Mouse (Mus musculus): Measurements from ENCODE around the gene Fcgr2b.
"Not testable (repeated sequence)": the region's sequence is repeated elsewhere in the genome, so short reads cannot be mapped to it uniquely, and the experiment has no call there.

Fcgr2b gene

DNA sequence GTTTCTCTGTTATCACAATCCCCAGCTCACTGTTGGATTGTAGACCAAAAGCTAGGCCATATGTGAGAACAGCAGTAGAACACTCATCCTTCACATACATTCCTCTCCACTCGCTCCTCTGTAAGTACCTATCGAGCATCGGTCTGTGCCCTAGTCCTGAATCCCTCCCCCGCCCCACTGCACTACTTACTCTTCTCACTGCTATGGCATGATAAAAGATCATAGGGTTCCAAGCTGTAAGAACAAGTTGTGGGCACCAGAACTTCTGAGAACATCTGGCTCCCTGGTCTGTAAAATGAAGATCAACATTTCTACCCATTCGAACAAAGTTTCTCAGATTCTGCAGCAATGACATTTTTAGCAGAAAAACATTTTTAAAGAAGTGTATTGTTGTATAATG lies at the start of gene Fcgr2b:
Fcgr2b (minus strand) TSS at position 101 of the 400 bp plus-strand sequence.
- no peak for DNase-seq (ENCODE audit: low spot score)

DNA sequence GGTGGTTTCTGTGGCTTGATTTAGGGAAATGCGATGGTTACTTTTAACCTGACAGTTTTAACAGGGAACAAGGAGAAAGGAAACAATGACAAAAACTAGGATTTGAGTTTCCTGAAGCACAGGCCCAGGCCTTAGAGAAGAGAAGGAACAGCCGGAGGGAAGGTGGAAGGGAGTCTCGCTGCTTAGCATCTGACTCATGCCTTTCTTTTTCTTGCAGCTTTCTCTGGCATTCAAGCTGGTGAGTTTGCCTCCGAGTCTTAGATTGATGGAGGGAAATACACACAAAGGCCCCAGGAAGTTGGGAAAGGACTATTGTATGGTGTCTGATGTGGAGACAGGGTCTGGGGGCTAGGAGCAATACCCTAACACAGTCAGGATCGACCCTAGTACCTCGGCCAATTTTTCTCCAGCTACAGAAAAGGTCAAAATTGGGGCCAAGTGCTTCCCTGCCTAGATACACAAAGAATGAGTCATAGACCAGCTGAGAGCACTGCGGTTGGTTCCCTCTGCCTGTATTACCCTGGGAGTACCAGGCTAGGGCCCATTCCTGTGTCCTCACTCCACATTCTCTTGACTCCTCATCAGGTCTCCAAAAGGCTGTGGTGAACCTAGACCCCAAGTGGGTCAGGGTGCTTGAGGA lies 43.1 kb upstream of the Fcgr2b start:
- no peak for DNase-seq (ENCODE audit: low spot score)

GRCm38 (mm10) chr1:171018737-171019136 lies 42.4 kb upstream of the Fcgr2b start, which contains the start of gene Fcgr4:
Gene Fcgr4 (plus strand): TSS chr1:171018920.
- no peak for DNase-seq (ENCODE audit: low spot score)

- DNase-seq (ENCODE audit: low spot score) = no peak
Observed at GRCm38 (mm10) chr1:171017468-171018158, 41.3 kb upstream of the Fcgr2b start.

DNA sequence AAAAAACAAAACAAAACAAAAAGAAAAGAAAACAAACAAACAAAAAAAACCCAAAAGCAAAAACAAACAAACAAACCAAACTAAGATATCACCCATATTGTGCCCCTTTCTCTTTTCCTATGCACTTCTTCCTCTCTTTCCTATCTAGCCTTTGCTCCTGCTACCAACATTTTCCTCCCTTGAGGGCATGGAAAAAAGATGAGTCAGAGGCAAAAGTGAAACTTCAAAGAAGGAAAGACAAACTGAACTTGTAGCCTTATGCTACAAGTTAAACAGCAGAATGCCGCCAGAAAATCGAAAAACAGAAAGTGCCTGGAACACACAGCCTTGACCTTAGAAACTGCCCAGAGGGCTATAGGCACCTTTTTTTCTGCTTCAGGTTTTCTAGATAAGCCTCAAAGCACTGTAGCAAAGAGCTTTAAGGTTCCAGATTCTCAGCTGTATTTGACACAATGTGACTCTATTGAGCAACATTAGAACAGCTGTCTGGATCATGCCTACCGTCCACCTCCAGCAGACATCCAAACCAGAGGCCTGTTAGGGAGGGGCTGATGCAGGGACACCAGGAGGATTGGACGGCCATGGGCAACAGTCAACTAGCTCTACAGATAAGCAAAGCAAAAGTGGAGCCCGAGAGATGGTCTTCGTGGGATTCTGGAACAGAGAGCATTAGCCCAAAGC lies 40.5 kb upstream of the Fcgr2b start:
- DNase-seq (ENCODE audit: low spot score) = no peak

GRCm38 (mm10) chr1:171011733-171012132 lies 35.4 kb upstream of the Fcgr2b start:
- no peak for DNase-seq (ENCODE audit: low spot score)

- no peak for DNase-seq (ENCODE audit: low spot score)
Observed at GRCm38 (mm10) chr1:171006905-171007304, 30.6 kb upstream of the Fcgr2b start.

DNA sequence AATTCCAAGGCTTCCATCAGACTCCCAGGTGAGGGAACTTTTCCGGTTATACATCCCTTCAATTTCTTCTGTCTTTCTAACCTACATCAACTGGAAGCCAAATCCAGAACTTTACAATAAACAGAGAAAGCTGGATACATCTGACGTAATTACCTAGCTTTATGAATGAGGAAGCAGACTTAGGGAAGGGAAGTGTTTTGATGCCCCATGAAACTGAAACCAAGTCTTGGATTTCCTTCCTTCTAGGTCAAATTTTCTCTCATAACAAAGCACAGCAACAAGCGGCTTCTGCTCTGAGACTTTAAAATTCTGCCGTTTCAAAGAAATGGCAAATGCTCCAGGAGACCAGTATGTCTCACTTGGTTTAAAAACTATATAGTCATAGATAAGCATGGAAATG lies 30.0 kb upstream of the Fcgr2b start:
- no peak for DNase-seq (ENCODE audit: low spot score)

DNA sequence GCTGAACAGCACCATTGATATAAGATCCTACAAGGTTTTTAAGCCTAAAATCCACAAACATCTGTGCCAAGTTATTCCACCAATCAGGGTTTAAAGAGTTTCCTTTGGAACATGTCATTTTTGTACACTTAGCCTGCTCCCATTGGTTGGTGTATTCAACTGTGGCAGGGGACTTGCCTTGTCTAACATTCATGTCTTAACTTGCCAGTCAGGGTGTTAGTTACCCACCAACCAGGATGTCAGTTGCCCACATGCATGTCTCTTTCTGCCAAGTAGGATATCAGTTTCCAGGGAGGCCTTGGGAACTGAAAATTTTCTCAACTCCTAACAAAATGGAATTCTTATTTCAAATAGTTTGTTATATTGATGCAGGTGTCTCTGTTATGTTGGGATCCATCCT lies 29.2 kb upstream of the Fcgr2b start:
- no peak for DNase-seq (ENCODE audit: low spot score)

DNA sequence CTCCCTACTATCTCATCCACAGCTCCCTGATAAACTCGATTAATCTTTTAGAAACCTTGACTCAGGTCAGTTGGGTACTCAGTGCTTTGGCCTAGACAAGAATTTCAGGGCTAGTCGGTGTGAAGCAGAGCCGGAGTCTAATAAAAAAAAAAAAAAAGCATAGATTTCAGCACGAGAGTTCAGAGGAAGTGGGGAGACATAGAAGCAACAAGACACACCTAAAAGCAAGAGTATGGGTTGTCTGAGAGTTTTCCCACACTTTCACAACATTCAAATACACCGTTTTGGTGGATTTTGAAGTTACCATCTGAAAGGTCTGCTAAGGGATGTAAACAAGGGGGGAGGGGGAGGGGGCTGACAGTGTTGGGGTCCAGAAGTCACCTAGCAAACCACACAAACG lies 28.7 kb upstream of the Fcgr2b start:
- DNase-seq (ENCODE audit: low spot score) = no peak

DNA sequence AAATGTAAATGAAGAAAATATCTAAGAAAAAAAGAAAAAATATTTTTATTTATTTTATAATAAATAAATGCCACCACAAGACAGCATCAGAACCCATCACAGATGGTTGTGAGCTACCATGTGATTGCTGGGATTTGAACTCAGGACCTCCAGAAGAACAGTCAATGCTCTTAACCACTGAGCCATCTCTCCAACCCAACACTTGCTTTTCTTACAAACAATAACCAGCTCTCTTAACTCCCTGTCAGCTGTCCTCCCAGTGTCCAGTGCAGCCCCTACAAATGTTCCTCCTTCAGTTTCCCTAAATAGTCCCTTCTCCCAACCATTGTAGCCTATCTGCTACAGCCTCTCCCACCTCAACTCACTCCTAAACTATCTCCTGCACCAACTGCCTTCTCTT lies 23.5 kb upstream of the Fcgr2b start:
- DNase-seq (ENCODE audit: low spot score) = no peak

DNA sequence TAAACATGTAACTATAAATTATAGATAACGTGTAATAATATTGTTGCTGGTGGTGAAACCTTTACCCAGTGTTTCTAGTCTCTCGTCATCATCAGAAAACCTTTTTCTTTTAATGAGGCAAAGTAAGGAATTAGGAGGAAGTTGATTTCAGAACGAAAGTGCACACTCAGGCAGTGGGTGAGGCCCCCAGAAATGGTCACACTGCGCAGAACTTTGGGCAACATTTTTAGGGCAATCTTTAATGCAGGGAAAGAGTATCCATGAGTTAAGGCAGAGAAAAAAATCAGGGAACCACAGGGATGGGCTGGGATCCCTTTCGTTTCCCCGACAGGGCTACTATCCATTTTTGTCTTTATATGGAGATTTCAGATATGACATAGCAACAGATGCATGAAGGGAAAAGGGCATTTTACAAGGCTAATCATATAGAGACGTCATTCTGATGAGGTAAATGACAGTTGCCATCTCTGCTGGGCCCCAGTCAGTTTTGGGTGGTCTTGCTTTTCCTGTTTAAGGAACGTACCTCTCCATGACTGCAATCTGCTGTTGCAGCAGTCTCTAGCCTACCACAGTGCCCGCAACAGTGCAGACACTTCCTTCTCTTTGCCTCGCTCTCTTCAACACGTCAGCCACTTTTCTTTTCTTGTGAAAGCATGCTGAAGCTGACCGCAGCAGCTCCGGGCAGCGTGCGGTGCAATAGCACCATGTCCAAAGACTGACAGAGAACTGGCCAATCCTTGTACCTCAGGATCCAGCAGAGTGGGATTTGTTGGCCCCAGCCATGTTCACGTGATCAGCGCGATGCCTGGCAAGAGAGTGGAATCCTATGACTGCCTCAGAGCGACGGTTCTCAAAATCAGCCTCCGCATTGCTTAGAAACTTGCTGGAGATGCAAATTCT lies 21.7 kb upstream of the Fcgr2b start:
- DNase-seq (ENCODE audit: low spot score) = peak; percentile 37

DNA sequence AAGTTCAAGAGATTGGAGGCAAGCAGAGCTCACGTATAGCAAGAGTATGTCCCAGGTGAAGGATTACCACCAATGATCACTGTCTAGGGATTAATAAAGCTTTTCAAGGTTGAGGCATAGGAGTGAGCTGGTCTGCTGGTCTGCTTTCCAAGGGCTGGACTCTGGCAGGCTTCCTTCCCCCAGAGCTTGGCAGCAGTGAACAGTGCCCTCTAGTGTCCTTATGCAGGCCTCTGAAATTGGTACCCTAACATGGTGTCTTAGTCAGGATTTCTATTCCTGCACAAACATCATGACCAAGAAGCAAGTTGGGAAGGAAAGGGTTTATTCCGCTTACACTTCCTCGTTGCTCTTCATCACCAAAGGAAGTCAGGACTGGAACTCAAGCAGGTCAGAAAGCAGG lies 20.4 kb upstream of the Fcgr2b start:
- DNase-seq (ENCODE audit: low spot score) = peak; percentile 37

- no peak for DNase-seq (ENCODE audit: low spot score)
Observed at GRCm38 (mm10) chr1:170996034-170996433, 19.7 kb upstream of the Fcgr2b start.

GRCm38 (mm10) chr1:170992550-170992949 lies 16.2 kb upstream of the Fcgr2b start:
- no peak for DNase-seq (ENCODE audit: low spot score)

DNA sequence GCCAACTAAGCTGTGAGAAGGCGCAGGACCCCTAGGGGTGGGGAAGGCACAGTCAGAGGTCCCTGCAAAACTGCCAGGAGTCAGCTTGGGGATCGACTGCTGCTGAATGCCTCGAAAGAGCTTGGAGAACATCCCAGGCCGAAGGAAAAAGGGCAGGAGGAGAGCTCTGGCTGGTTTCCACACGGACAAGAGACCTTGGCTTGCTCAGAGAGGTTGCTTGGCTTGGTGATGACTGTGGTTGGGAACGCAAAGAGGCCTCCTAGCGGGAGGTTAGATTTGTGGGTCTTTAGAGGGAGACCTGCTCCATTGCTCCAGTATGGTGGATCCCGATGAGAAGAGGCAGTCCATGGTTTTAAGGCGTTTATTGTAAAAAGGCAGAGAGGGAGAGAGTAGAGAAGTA lies 13.3 kb upstream of the Fcgr2b start:
- peak; percentile 33 for DNase-seq (ENCODE audit: low spot score)

GRCm38 (mm10) chr1:170985861-170986260 lies 9.5 kb upstream of the Fcgr2b start:
- no peak for DNase-seq (ENCODE audit: low spot score)

GRCm38 (mm10) chr1:170985092-170985491 lies 8.7 kb upstream of the Fcgr2b start:
- no peak for DNase-seq (ENCODE audit: low spot score)

GRCm38 (mm10) chr1:170983066-170983465 lies 6.7 kb upstream of the Fcgr2b start:
- no peak for DNase-seq (ENCODE audit: low spot score)

DNA sequence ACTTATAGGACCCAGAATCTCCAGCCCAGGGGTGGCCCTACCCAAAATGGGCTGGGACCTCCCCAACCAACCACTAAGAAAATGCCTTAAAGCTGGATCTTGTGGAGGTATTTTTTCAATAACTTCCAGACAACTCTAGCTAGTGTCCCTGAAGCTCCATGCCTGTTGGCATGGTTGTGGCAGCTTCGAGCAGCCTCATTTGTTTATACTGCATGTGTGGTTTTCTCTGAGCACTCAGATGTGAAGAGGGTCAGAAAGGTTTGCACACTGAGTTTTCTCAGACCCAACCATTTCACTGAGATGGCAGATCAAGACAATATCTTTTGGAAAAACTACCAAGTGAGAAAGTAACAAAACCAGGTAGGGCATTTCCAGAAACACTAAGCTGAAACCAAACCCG lies 6.0 kb upstream of the Fcgr2b start:
- DNase-seq (ENCODE audit: low spot score) = no peak

DNA sequence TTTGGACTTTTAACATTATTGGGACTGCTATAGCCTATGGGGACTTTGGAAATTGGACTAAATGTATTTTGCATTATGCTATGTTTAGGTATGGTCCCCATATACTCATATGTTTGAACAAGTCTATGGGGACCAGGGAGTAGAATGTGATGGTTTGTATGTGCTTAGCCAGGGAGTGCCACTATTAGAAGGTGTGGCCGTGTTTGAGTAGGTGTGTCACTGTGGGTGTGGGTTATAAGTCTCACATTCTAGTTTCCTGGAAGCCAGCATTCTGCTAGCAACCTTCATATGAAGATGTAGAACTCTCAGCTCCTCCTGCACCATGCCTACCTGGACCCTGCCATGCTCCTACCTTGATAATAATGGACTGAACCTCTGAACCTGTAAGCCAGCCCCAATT lies 5.3 kb upstream of the Fcgr2b start:
- DNase-seq (ENCODE audit: low spot score) = not testable (repeated sequence)

- DNase-seq (ENCODE audit: low spot score) = no peak
Observed at GRCm38 (mm10) chr1:170978601-170979000, 2.3 kb upstream of the Fcgr2b start.

All from ovary, adult 18-20 months (tissue).